Mouse (Mus musculus) common myeloid progenitor, adult 5-6 weeks (primary cell): ENCODE results near the gene Lactbl1. TPM values are rescaled to one million over a fixed set of nuclear protein-coding genes. Genes with fewer than 3 reads are reported as not detected.

Source experiments
- ATAC-seq: replicated peaks from 2 replicates; pipeline ENCODE4 v1.8.0; 2016; ENCODE audit warnings: low read depth, mild to moderate bottlenecking, moderate TSS enrichment, inconsistent platforms; ENCODE audit not compliant: poor library complexity, severe bottlenecking
- total RNA-seq: library from RNA; stranded (forward); fragments of 200-1000, 187-1606 nt; gene quantifications from 2 replicates; pipeline ENCODE4 v1.2.3, GENCODE M21; 2017

The Lactbl1 gene
- total RNA-seq = not detected in 2 replicates

- ATAC-seq = no peak
Observed at GRCm38 (mm10) chr4:136622388-136622787, at the start of gene Lactbl1. Gene Lactbl1 (plus strand): TSS chr4:136622621.

GRCm38 (mm10) chr4:136581885-136582284 lies 40.5 kb upstream of the Lactbl1 start:
- ATAC-seq = no peak

- no peak for ATAC-seq
Observed at GRCm38 (mm10) chr4:136587221-136587827, 35.1 kb upstream of the Lactbl1 start.

GRCm38 (mm10) chr4:136588003-136588402 lies 34.4 kb upstream of the Lactbl1 start:
- ATAC-seq = 0 out of 2 replicates have a peak, but pooled peaks have one; percentile 32

GRCm38 (mm10) chr4:136592111-136592510 lies 30.3 kb upstream of the Lactbl1 start:
- ATAC-seq = no peak

GRCm38 (mm10) chr4:136594006-136594405 lies 28.4 kb upstream of the Lactbl1 start:
- no peak for ATAC-seq

GRCm38 (mm10) chr4:136595221-136595620 lies 27.2 kb upstream of the Lactbl1 start:
- no peak for ATAC-seq

GRCm38 (mm10) chr4:136598268-136598876 lies 24.0 kb upstream of the Lactbl1 start:
- ATAC-seq = no peak

GRCm38 (mm10) chr4:136599869-136600268 lies 22.6 kb upstream of the Lactbl1 start:
- ATAC-seq = no peak

- no peak for ATAC-seq
Observed at GRCm38 (mm10) chr4:136600536-136600935, 21.9 kb upstream of the Lactbl1 start.

GRCm38 (mm10) chr4:136601476-136601875 lies 20.9 kb upstream of the Lactbl1 start:
- no peak for ATAC-seq

- no peak for ATAC-seq
Observed at GRCm38 (mm10) chr4:136602018-136602554, 20.3 kb upstream of the Lactbl1 start.

GRCm38 (mm10) chr4:136602568-136602967 lies 19.9 kb upstream of the Lactbl1 start, which contains the start of gene Kdm1a:
Gene Kdm1a (minus strand): TSS chr4:136602723.
- peak; percentile 96 for ATAC-seq

GRCm38 (mm10) chr4:136605756-136606485 lies 16.5 kb upstream of the Lactbl1 start:
- no peak for ATAC-seq

GRCm38 (mm10) chr4:136610387-136610856 lies 12.0 kb upstream of the Lactbl1 start, which contains the start of gene Tex46:
Gene Tex46 (plus strand): TSS chr4:136610437.
- no peak for ATAC-seq

GRCm38 (mm10) chr4:136613657-136614056 lies 8.8 kb upstream of the Lactbl1 start:
- ATAC-seq = no peak

GRCm38 (mm10) chr4:136621336-136621735 lies 1.1 kb upstream of the Lactbl1 start:
- ATAC-seq = peak; percentile 68; the same call in 1 of the 2 replicates

- ATAC-seq = no peak
Observed at GRCm38 (mm10) chr4:136621956-136622355, 465 bp upstream of the Lactbl1 start.

GRCm38 (mm10) chr4:136626590-136626989 lies 4.2 kb downstream of the Lactbl1 start:
- peak; percentile 90 for ATAC-seq

GRCm38 (mm10) chr4:136631237-136631994 lies 9.0 kb downstream of the Lactbl1 start:
- no peak for ATAC-seq
